Mouse (Mus musculus): ENCODE measurements around the gene Dctn5.
"Not testable (repeated sequence)": the region's sequence is repeated elsewhere in the genome, so short reads cannot be mapped to it uniquely, and the experiment has no call there.

Gene Dctn5

DNA sequence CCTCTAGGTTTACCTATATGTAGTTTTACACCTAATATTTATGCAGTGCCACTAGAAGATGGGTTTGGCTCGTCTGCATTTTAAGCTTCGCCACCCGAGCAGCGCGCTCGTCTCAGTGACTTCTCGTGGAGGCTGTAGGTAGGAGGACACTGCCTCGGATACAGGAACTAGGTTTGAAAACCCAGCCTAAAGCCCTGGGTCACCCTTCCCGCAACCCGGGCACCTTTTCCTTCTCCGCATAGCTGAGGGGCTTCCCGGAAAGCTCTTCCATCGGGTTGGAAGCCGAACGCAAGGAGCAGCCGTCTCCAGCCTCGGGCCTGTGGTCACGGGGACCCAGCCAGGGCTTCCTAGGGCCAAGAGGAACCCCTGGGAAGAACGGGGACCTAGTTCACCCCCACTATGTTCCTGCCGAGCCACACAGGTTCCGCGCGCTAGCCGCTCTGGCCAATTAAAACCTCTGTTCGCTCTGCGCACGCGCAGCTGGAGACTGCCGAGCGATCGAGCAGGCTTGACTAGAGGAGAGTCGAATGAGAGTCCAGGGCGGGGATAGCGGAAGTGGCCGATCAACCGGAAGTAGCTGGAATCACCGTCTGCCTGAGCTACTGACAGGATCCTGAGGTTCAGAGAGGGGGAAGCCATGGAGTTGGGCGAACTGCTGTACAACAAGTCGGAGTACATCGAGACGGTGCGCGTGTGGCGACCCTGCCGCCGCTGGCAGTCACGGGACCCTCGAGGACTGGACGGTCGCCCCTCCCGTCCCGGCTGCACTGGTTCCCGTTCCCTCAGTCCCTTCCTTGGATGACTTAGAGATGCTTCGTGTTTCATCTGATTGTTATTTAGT, at the start of gene Dctn5, which contains the start of gene Palb2:
TSS of gene Dctn5 (plus strand) at position 545 of the 841 bp plus-strand sequence.
TSS of gene Palb2 (minus strand) at position 489 of the 841 bp plus-strand sequence.
- DNase-seq (ENCODE audit: low spot score), result peak; percentile 97

DNA sequence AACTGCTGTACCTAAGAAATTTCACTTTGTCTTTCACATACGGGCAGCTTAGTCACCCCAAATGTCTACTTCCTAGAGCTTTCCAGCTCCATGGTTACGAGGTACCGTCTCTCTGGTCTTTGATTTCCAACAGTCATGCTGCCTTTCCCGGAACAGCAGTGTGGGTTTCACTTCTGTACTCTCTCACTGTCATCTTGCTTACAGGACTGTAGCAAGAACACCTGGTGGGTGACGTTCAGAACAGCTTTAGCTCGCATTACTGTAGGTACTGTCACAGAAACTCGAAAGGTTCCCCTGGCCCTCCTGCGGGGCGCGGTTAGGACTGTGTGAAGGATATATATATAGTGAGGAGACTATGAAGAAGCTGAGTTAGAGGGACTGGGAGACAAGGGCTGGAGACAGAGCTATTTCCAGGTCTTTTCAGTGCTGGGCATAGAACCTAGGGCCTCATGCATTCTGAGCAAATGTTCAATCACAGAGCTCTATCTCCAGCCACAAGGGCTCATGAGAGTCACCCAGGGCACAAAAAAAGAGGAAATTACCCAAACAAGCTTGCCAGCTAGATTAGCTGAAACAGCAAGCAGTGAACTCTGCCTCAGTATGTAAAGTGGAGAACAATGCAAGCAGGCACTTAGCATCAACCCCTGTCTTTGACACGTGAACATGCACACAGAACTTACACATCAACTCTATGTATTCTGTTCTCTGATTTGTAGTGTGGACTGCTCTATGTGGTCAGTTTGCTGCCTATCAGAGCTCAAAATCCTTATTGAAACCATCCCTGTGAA, 45.5 kb upstream of the Dctn5 start:
- no peak for DNase-seq (ENCODE audit: low spot score)

DNA sequence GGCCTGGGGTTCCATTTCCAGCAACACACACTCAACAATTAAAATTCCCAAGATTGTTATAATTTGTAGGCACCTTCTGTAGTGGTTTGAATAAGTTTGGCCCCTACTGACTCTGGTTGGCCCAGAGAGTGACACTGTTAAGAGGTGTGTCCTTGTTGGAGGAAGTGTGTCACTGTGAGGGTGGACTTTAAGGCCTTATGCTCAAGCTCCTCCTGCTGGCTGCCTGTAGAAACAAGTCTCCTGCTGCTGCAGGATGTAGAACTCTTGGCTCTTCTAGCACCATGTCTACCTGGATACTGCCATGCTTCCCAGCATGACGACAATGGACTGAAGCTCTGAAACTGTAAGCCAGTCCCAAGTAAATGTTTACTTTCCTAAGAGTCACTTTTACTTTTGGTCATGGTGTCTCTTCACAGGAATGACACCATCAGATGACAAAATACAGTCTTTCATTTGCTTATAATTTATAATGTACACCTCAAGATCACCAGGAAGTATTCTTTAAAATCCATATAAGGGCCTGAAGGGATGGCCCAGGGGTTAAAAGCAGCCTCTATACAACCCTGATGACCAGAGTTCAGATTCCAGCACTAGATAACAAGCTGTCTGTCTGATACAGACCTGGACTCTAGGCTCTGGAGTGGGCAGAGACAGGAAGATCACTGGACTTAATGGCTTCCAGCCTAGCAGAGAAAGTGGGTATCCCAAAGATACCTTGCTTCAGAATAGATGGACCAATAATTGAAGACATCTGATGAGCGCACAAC, 38.1 kb upstream of the Dctn5 start:
- DNase-seq (ENCODE audit: low spot score), result no peak

DNA sequence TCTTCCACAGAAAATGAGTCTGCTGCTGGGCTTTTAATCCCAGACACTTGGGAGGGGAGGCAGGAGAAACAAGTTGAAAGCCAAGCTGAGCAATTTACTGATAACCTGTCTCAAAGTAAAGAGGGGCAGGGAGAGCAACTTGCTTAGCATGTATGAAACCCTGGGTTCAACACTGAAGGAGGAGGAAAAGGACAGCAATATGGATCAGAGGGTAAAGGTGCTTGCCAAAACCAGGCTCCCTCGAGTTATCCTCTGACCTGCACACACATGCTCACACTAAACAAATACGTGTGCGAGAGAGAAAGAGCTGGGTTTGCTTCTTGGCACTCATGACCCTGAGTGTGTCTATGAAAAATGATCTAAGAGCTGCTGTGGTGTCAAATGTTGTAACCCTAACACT, 34.8 kb upstream of the Dctn5 start:
- DNase-seq (ENCODE audit: low spot score), result no peak

DNA sequence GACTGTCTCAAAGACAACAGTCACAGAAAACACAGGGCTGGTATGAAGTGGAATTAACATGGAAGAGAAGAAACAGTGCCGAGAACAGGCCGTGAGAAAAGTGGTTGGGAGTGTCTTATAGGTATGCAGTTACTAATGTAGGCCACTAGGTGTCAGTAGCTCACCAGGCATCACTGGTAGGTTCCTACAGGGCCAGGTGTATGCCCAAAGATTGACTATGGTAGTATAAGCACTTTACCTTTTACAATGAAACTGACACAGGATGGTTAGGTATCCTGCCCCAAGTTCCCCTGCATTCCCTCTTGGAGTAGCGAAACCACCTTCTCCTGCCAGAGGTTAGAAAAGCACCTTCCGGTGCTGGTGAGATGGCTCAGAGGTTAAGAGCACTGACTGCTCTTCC, 33.6 kb upstream of the Dctn5 start:
- DNase-seq (ENCODE audit: low spot score), result peak; percentile 37

DNA sequence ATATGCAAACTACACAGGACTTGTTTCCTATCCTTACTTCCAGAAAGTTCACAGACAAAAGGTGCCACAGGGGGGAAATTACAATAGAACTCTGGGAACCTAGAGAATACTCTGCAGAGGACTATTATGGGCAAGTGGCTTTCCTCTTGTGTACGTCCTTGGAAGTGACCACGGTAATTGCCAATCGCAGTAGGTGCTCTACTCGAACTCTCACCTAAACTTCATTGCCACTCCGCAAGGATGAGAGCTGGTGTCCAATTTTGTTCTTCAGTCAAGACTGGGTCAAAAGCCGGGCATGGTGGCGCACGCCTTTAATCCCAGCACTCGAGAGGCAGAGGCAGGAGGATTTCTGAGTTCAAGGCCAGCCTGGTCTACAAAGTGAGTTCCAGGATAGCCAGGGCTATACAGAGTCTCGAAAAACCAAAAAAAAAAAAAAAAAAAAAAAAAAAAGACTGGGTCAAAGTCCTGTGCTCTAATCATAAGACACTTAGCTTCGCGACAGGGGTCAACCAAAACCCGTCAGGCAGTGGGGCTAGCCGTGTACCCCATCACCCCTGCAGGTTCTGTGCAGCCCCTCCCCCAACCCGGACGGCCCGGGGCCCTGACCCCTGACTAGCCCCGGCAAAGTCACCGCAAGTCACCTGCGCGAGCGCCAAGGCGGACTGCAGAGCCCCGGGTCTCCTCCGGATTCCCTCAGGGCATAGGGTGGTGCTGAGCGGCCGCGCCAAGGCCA, 31.7 kb upstream of the Dctn5 start:
- not testable (repeated sequence) for DNase-seq (ENCODE audit: low spot score)

DNA sequence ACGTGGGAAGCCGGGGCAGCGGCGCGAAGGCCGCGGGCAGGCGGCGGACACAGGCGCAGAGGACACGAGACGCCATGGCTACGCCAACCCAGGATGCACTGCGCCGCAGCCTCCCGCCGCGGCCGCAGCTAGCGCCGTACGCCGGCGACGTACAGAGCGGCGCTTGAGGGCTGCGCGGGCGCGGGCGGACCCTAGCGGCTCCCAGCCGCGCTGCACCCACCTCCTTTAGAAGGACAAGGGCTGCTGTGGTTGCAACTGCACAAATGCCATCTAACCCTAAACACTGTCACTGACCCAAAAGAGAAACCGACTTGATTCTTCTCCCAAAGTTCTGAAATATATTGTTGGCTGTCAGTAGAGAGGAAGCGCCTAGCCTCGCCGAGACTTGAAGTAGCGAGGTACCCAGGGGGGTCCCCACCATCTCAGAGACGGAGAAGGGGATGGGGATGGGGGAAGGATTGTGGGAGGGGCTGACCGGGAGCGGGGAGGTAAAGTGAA, 31.0 kb upstream of the Dctn5 start, which contains the start of gene Ndufab1:
TSS of gene Ndufab1 (minus strand) at position 140 of the 498 bp plus-strand sequence.
- peak; percentile 84 for DNase-seq (ENCODE audit: low spot score)

DNA sequence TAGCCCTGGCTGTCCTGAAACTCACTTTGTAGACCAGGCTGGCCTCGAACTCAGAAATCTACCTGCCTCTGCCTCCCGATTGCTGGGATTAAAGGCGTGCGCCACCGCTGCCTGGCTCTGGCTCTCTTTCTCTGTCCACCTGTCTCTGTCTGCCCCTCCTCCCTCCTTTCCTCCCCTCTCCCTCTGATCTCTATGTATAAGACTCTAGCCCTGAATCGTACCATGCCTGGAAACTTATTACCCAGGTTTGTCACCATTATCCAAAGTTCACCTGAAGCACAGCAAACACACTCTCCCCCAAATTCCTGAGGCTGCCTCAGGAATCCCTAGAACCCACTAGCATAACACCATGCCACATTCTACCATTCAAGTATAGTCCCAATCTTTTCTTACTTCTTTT, 24.6 kb upstream of the Dctn5 start:
- no peak for DNase-seq (ENCODE audit: low spot score)

DNA sequence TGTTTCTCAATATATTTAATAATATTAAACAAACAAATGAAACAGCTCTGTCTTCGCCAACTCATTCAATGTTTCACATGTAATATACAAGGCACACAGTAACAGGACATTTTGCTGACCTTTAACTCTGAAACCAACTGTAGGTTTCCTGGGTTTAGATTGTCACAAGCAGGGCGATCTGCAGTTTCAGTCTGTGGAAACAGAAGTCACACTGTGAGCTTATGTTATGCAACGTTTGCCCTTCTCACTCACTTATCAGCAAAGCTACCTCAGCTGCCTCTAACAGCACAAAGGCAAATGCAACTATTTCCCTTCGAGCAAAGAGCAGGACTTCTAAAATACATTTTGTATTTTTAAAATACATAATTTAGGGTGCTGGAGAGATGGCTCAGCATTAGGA, 9.3 kb upstream of the Dctn5 start:
- no peak for DNase-seq (ENCODE audit: low spot score)

DNA sequence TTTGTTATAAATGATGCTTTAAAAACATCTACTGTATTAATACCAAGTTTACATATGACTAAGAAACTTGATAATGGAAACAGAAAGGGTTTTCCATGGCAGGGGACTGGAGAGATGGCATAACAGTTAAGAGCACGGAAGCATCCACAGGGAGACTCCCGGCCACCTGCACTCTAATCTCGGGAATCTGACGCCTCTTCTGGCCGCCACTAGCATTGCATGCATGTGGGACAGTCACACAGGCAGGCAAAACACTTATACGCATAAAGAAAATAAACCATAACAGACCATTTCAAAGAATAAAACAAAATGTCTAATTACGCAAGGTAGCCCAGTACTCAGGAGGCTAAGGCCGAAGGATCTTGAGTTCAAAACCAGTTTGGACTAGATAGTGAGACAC, 7.2 kb upstream of the Dctn5 start:
- DNase-seq (ENCODE audit: low spot score), result no peak

DNA sequence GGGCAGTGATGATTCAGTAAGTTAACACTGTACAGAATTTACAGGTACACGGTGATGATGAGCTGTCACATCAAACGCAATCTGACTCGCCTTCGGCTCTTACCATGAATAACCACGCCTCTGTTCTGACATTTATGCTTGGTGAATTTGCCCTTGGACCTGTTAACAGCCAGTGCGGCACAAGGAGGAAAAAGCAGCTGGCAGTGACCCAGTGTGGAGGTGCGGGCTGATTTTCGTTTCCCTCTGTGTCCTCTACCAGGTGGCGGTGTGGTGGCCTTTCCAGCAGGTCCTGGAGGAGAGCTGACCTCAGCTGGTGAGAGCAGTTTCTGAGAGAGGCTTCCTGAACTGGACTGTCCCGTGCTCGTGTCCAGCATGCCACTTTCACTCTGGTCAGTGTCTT, 5.9 kb upstream of the Dctn5 start:
- DNase-seq (ENCODE audit: low spot score), result no peak

DNA sequence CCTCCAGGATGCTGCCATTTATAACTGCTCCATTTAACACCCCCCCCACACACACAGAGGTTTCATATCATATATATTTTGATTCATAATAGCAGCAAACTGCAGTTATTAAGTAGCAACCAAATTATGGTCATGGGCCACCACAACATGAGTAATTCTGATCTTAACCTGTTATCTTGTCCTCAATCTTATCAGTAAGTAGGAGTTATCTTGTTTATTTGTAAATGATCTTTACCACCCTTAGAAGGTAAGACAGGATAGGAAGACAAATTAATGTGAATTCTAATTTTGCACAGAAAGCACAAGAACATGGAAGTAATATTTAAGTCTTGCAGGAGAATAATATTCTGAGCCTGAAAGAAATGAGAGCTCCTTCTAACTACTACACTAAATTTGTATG, 1.0 kb upstream of the Dctn5 start:
- no peak for DNase-seq (ENCODE audit: low spot score)

DNA sequence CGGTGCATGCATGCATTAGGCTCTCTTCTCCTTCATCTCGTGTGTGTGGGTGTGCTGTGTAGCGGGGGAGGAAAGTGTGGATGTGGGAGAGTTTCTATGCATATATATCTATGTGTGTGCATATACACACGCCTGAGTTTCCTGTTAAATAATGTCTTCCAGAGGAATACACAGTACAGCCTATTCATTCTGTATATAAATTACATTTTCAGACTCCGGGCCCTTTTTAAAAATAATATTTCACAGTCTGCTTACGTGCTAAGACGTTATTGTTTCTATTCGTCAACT, 441 bp downstream of the Dctn5 start:
- no peak for DNase-seq (ENCODE audit: low spot score)

DNA sequence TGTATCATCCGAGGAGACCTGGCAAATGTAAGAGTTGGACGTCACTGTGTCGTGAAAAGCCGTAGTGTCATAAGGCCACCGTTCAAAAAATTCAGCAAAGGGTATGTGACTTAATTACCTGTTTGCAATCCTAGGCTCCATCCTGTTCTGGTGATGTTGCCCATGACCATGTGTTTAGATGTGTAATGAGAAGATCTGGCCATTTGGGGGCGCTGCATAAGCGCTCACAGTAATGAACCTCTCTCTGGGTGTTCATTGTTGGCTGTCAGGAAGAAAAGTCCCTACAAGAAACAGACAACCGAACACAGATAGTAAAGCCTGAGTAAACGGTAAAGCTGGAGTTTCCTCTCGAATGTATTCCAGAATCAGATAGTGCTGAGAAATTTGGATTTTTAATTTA, 2.2 kb downstream of the Dctn5 start:
- no peak for DNase-seq (ENCODE audit: low spot score)

DNA sequence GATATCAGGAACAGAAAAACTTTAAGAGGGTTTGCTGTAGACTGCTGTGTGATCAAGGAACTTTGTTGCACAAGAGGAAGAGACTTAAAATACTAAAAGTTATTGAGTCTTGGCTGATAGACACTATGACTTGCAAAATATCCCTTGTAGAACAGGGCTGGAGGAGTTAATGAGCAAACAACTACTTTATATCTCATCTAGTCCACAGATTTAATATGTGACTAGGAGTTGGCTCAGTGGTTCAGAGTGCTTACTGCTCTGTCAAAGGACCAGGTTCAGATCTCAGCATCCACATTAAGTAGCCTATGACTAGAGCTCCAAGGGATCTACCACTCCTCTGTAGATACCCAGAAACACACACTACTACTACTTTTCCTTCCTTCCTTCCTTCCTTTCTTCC, 4.2 kb downstream of the Dctn5 start:
- no peak for DNase-seq (ENCODE audit: low spot score)

DNA sequence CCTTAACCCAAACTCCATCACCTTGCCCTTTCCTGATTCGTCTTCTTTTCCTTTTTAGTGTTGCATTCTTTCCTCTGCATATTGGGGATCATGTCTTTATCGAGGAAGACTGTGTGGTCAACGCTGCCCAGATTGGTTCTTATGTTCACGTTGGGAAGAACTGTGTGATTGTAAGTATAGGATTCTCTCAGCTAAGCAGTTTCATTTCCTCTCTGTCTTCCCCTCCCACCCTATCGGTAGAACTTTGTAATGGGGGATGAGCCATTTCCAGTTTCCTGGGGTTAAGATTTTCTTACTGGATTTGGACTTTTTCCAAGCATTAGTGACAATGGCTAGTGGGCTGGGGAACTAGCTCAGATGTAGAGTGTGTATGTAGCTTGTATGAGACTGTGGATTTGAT, 5.3 kb downstream of the Dctn5 start:
- no peak for DNase-seq (ENCODE audit: low spot score)

DNA sequence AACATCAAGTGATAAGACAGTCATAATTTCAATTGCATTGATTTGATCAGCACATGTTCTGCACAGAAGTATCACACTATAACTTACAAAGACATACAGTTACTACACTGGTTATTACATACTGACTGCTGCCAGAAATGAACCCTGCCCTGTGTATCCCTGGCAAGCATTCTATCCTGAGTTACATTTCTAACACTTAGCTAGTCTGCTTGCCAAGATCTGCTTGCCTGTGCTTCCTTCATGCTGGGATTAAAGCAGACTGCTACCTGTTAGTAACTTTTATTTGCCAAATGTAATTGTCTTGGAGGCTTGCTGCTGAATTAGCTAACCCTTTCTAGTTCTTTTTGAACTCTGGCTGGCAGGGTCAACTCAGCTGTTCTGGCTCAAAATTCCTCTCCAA, 8.2 kb downstream of the Dctn5 start:
- no peak for DNase-seq (ENCODE audit: low spot score)

DNA sequence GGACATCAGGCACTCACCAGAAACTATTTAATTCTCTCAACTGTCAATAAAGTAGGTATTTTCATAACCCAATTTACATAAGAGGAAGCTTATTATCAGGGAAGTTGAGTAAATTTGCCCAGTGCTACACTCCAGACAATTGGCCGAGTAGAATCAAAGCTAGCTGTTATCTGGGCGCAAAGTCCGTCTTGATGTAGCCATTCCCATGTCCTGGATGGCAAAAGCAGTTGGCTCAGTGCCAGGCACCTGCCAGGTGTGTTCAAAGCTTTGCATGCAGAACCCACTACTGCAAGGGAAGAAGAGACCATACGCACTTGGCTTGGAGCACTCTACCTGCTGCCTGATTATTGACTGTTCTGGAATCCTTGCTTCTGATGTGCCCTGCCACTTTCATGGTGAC, 19.6 kb downstream of the Dctn5 start:
- DNase-seq (ENCODE audit: low spot score), result no peak

DNA sequence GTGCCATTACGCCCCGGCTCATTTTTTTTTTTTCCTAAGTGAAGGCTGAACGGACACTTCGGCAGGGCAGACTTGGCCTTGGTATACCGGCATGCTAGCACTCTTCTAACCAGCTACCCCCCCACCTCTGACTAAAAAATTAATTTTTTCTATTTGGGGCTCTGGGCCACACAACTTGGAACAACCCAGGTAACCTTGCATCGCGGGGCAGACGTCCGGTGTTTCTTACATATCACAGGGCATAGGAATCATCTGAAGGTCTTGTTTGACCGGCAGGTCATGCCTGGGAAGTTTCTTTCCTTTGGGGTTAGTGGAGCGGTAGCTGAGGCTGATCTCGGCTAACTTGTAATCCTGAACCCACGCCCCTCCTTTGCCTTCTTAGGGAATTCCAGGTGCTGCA, 25.6 kb downstream of the Dctn5 start:
- no peak for DNase-seq (ENCODE audit: low spot score)

DNA sequence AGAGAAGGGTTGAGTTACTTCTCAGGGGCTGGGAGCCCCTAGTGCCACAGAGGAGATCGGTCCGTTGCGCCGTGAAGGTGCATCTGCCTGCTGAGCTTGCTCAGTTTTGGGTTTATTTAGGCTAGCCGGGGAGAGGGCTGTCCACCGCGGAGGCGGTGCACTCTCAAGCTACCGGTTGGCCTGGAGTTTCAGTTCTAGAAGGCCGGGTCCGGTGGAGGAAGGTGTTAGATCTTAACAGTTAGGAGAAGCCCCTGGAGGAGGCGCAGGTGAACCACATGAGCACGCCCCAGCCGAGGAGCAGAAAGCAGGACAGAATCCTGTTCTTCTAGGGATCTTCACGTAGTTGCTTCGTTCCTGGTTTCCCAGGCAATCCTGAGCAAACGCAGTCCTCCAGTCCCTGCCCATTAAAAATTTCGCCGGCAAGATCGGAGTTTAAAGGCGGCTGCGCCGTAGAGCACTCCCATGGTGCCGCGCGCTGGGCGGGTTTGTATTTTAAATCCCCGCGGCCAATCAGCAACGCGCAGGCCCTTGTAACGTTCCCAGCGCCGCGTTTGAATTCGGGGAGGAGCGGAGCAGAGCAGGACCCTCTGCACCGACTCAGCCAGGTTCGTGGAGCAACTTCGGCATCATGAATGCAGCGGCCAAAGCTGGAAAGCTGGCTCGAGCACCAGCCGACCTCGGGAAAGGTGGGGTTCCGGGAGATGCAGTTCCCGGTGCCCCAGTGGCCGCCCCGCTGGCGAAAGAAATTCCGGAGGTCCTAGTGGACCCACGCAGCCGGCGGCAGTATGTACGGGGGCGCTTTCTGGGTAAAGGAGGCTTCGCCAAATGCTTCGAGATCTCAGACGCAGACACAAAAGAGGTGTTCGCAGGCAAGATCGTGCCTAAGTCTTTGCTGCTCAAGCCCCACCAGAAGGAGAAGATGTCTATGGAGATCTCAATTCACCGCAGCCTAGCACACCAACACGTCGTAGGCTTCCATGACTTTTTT, 26.4 kb downstream of the Dctn5 start, which contains the start of gene Plk1:
TSS of gene Plk1 (plus strand) at position 525 of the 988 bp plus-strand sequence.
- peak; percentile 85 for DNase-seq (ENCODE audit: low spot score)
